Mouse (Mus musculus): ENCODE results near the gene Mast4. TPM values are rescaled to one million over a fixed set of nuclear protein-coding genes. Genes with fewer than 3 reads are reported as not detected.

The Mast4 gene
- polyA plus RNA-seq, 1 experiment from 2014 or later: 2.8 TPM

DNA sequence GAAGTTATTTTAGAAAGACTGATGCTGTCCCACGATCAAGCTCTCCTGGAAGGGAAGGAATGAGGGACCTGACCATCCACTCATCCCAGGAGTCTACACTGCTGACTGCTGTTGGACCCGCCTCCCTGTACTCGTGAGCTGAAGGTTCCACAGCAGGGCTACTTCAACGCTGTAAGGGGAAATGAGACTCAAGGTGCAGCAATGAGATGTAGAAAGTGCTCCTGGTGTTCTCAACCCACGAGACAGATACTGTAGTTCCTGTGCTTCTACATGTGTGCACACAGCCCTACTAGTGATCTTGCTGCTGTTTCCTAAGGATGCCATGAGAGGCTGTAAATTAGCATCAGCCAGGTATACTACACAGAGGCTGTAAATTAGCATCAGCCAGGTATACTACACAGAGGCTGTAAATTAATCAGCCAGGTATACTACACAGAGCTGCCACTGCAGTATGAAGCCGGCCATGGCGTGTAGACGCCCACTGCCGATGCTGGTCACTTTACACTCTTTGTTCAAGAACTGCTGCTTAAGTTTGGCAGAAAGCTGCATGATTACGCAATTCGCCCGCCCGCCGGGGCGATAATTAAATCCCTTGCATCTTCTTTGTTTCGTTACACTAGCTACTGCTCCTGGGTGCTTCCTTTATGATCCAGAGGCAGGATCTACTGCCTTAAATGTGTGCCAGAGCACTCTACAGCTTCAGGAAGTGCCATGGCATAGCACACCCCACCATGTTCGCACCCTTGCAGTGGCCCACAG, 587.3 kb downstream of the Mast4 start:
- WGBS (ENCODE audit: insufficient replicate concordance): 70% methylated on average over 17 of the region's 17 CpGs
- no peak overlapping the region for H3K4me3 ChIP-seq (ENCODE audit: low read depth, low read length)
- H3K4me1 ChIP-seq (ENCODE audit: insufficient read depth): no peaks in the 10 kb centered on the region
- H3K9me3 ChIP-seq (ENCODE audit: low read length): no peaks in the 10 kb centered on the region
- H3K27ac ChIP-seq (ENCODE audit: low read depth): no peak overlapping the region
- H3K4me2 ChIP-seq (ENCODE audit: low read depth, low read length): no peak overlapping the region
- ATAC-seq: no peak
- no peak for DNase-seq
- H3K36me3 ChIP-seq (replicated peaks; ENCODE audit: insufficient read depth, low read length): peaks cover 17% of the 10 kb centered on the region
- H3K27me3 ChIP-seq (ENCODE audit: insufficient read depth, low read length): no peaks in the 10 kb centered on the region
- TF ChIP-seq CTCF (IDR thresholded peaks at IDR 0.05; ENCODE audit: low read depth) (no peak), EP300 (IDR thresholded peaks at IDR 0.05; ENCODE audit: low read depth) (no peak)
- H3K9ac ChIP-seq (replicated peaks): no peak overlapping the region

GRCm38 (mm10) chr13:102745626-102746342, 588.5 kb downstream of the Mast4 start:
- 82% methylated on average over 9 of the region's 9 CpGs for WGBS (ENCODE audit: insufficient replicate concordance)
- Histone ChIP-seq H3K4me1 (ENCODE audit: insufficient read depth) (no peaks in the 10 kb centered on the region), H3K27me3 (ENCODE audit: insufficient read depth, low read length) (no peaks in the 10 kb centered on the region), H3K9ac (replicated peaks) (no peak overlapping the region), H3K9me3 (ENCODE audit: low read length) (no peaks in the 10 kb centered on the region), H3K4me2 (ENCODE audit: low read depth, low read length) (no peak overlapping the region), H3K36me3 (replicated peaks; ENCODE audit: insufficient read depth, low read length) (peaks cover 14% of the 10 kb centered on the region), H3K27ac (ENCODE audit: low read depth) (no peak overlapping the region), H3K4me3 (ENCODE audit: low read depth, low read length) (no peak overlapping the region)
- ATAC-seq: no peak
- no peak for DNase-seq
- TF ChIP-seq CTCF (IDR thresholded peaks at IDR 0.05; ENCODE audit: low read depth) (no peak), EP300 (IDR thresholded peaks at IDR 0.05; ENCODE audit: low read depth) (no peak)

DNA sequence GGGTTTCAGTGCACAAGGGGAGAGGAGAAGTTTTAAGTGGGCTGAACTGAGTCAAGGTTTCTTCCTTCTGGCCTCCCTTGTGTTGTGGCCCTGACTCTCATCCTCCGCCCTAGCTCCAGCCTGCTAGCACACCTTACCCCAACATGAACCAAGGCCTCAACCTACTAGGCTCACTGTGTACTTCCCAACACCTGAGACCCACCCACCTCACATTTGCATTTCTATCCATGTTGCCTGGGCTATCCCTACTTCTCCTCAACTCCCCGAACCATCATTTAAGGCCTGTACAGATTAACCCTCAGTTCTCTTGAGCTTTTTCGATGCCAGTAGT, 589.1 kb downstream of the Mast4 start:
- H3K9me3 ChIP-seq (ENCODE audit: low read length): no peaks in the 10 kb centered on the region
- 83% methylated on average over 3 of the region's 3 CpGs for WGBS (ENCODE audit: insufficient replicate concordance)
- ATAC-seq (no peak), DNase-seq (no peak)
- H3K27ac ChIP-seq (ENCODE audit: low read depth): no peak overlapping the region
- TF ChIP-seq CTCF (IDR thresholded peaks at IDR 0.05; ENCODE audit: low read depth): no peak
- no peak for TF ChIP-seq EP300 (IDR thresholded peaks at IDR 0.05; ENCODE audit: low read depth)
- peaks cover 12% of the 10 kb centered on the region for H3K36me3 ChIP-seq (replicated peaks; ENCODE audit: insufficient read depth, low read length)
- H3K27me3 ChIP-seq (ENCODE audit: insufficient read depth, low read length): no peaks in the 10 kb centered on the region
- H3K9ac ChIP-seq (replicated peaks): no peak overlapping the region
- no peak overlapping the region for H3K4me3 ChIP-seq (ENCODE audit: low read depth, low read length)
- no peak overlapping the region for H3K4me2 ChIP-seq (ENCODE audit: low read depth, low read length)
- no peaks in the 10 kb centered on the region for H3K4me1 ChIP-seq (ENCODE audit: insufficient read depth)

DNA sequence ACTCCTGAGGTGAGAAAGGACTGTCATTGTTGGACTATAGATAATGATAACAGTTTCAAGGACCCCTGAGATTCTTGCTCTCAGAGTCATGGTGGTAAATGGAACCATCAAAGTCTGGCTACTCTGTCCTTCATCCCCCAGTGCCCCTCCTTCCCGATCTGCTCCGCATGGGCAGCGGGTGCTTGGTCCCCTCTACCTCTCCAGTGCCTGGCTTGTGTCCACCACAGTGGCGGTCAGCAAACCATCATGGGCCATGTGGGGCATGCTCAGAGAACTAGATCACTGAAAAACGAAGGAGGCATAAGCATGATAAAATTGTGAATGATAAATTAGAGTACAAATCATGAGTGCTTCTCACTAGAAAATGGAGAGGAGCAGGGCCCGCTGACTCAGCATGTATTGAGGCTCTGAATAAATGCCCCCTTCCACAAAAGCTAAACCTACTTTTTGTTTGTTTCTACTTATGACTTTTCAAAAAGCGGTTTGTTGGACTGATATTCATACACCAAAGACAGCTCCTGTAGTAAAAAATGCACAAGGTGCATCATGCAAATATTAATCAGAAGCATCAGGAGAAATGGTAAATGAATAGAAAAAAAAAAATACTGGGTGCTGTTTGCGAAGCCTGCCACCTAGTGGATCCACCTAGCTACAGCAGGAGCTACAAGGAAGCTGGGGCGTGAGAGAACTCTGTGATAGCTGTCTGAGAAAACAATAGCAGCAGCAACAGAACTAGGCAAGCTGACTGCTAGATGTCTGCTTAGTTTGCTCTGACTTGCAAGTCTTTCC, 589.6 kb downstream of the Mast4 start:
- ATAC-seq: no peak

DNA sequence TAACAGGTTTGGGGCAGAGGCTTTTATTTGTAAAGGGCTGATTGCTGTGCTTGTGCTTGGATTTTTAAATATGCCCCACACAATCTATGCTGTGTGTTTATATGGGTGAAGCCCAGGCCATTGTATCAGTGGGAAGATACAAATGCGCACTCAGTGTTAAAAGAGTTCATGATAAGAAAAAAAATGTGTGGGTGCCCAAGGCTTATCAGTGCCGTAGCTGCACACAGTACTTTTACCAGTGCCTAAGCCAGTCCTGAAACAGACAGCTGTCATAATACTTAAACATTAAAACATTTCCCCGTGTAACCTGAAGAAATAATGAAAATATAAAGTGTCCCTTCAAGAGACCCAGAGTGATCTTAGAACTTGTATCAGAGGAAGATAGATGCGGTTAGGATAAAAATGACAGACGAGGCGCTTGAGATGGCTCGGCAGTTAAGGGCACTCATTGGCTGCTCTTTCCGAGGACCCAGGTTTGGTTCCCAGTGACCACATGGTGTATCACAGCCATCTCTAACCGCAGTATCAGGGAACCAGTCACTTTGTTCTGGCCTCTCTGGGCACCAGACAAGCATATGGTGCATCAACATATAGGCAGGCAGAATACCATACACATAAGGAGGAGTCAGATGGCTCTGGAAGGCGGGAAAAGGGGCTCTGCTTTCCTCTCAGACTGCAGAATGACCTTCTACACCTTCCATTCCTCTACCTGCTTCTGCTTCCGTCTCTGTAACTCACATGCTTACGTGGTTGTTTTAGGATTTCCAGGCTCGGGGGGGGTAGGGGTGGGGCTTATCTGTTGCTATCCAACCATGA, 594.4 kb downstream of the Mast4 start:
- ATAC-seq (no peak), DNase-seq (no peak)
- no peak overlapping the region for H3K9ac ChIP-seq (replicated peaks)
- no peaks in the 10 kb centered on the region for H3K27me3 ChIP-seq (ENCODE audit: insufficient read depth, low read length)
- no peak overlapping the region for H3K4me2 ChIP-seq (ENCODE audit: low read depth, low read length)
- peaks cover 27% of the 10 kb centered on the region for H3K36me3 ChIP-seq (replicated peaks; ENCODE audit: insufficient read depth, low read length)
- no peak overlapping the region for H3K27ac ChIP-seq (ENCODE audit: low read depth)
- 69% methylated on average over 13 of the region's 13 CpGs for WGBS (ENCODE audit: insufficient replicate concordance)
- H3K4me1 ChIP-seq (ENCODE audit: insufficient read depth): no peaks in the 10 kb centered on the region
- no peaks in the 10 kb centered on the region for H3K9me3 ChIP-seq (ENCODE audit: low read length)
- TF ChIP-seq CTCF (IDR thresholded peaks at IDR 0.05; ENCODE audit: low read depth) (no peak), EP300 (IDR thresholded peaks at IDR 0.05; ENCODE audit: low read depth) (no peak)
- no peak overlapping the region for H3K4me3 ChIP-seq (ENCODE audit: low read depth, low read length)

More for the DNA sequence above, 589.6 kb downstream of the Mast4 start:
- Histone ChIP-seq H3K27ac (ENCODE audit: low read depth) (no peak overlapping the region), H3K9me3 (ENCODE audit: low read length) (no peaks in the 10 kb centered on the region), H3K36me3 (replicated peaks; ENCODE audit: insufficient read depth, low read length) (peaks cover 9% of the 10 kb centered on the region), H3K4me2 (ENCODE audit: low read depth, low read length) (no peak overlapping the region), H3K4me3 (ENCODE audit: low read depth, low read length) (no peak overlapping the region), H3K9ac (replicated peaks) (no peak overlapping the region), H3K4me1 (ENCODE audit: insufficient read depth) (no peaks in the 10 kb centered on the region), H3K27me3 (ENCODE audit: insufficient read depth, low read length) (no peaks in the 10 kb centered on the region)
- DNase-seq: peak; percentile 46
- TF ChIP-seq CTCF (IDR thresholded peaks at IDR 0.05; ENCODE audit: low read depth) (peak; percentile 83), EP300 (IDR thresholded peaks at IDR 0.05; ENCODE audit: low read depth) (no peak)
- WGBS (ENCODE audit: insufficient replicate concordance): 69% methylated on average over 9 of the region's 9 CpGs
